Mouse (Mus musculus) fibroblast of lung, adult 2 months (primary cell): ENCODE results near the gene Spire2.
"Not testable (repeated sequence)": the region's sequence is repeated elsewhere in the genome, so short reads cannot be mapped to it uniquely, and the experiment has no call there.

Source experiments
- DNase-seq: peaks from one replicate; pipeline ENCODE4 v3.0.0-alpha.2; 2011; ENCODE audit warnings: low read depth

The Spire2 gene

GRCm38 (mm10) chr8:123332262-123333090 lies at the start of gene Spire2:
Spire2 (plus strand) TSS chr8:123332713.
- DNase-seq: no peak

DNA sequence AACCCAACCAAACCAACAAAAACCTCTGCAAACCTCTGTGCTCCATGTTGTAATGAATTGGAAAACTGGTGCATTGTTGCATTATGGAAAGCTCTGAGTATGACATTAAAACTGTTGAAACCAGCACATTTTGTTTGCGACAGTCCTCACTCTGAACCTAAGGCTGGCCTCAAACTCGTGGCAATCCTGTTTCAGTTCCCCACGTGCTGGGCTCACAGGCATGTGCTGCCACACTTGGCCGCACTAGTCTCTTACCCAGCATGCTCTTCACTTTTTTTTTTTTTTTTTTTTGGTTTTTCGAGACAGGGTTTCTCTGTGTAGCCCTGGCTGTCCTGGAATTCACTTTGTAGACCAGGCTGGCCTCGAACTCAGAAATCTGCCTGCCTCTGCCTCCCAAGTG lies 49.5 kb upstream of the Spire2 start:
- not testable (repeated sequence) for DNase-seq

DNA sequence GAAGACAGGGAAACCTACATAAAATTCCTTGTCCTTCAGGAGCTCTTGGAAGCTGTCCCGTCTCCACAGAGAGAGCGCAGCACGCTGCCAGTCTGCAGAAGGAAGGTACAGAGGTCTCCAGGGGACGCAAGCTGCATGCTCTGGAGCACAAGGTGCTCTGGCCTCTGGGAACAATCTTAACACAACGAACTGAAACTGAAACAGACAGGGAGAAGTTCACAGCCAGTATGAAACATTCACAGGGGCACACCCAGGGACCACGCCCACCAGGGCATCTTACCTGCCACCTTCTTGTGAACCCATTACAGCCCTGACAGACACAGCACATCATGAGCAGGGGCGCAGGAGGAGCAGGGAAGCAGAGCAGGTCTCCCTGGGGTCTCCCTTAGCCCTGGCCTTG lies 48.5 kb upstream of the Spire2 start:
- DNase-seq: no peak

GRCm38 (mm10) chr8:123284493-123284892 lies 48.0 kb upstream of the Spire2 start:
- no peak for DNase-seq

- no peak for DNase-seq
These were observed 45.2 kb upstream of the Spire2 start for GRCm38 (mm10) chr8:123287362-123287761.

DNA sequence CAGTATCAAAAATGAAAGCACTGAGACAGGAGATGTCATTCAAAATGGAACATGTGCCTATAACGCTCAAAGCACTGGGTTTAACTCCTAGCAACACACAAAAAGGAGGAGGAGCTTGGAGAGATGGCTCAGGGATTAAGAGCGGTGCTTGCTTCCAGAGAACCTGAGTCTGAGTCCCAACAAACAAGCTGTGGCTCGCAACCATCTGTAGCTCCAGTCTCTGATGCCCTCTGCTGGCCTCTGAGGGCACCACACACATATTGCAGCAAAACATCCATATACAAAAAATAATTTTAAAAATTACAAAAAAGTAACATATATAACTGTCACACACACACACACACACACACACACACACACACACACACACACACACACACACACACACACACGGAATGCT lies 42.3 kb upstream of the Spire2 start:
- DNase-seq: peak; percentile 6

- no peak for DNase-seq
These were observed 41.8 kb upstream of the Spire2 start for GRCm38 (mm10) chr8:123290679-123291078.

DNA sequence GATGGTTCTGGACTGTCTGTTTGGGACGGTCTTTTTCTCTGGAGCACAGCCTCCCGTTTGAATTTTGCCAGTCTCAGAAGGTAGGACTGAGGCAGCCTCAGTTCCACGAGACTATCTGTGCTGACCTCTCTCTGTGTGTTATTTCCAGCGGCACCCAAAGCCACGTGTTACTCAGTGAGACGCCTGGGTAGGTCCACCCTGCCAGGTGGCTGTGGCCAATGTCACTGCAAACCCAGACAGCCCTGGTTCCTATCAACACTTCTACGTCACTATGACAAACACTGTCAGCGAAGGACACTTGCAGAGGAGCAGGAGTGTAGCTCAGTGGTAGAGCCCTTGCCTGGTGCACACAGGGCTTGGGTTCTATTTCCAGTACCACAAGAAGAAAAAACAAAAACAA lies 40.8 kb upstream of the Spire2 start:
- DNase-seq: no peak

- DNase-seq: peak; percentile 6
These were observed 40.2 kb upstream of the Spire2 start for GRCm38 (mm10) chr8:123292281-123292680.

DNA sequence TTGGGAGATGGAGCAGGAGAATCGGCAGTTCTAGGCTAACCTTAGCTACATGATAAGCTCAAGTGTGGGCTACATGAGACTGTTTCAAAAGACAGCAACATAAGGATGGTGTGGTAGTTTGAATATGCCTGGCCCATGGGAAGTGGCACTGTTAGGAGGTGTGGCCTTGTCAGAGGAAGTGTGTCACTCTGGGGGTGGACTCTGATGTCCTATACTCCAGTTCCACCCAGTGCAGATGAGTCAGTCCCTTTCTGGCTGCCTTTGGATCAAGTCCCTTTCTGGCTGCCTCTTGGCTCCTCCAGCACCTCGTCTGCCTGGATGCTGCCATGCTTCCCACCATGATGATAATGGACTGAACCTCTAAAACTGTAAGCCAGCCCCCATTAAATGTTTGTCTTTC lies 39.7 kb upstream of the Spire2 start:
- peak; percentile 11 for DNase-seq

DNA sequence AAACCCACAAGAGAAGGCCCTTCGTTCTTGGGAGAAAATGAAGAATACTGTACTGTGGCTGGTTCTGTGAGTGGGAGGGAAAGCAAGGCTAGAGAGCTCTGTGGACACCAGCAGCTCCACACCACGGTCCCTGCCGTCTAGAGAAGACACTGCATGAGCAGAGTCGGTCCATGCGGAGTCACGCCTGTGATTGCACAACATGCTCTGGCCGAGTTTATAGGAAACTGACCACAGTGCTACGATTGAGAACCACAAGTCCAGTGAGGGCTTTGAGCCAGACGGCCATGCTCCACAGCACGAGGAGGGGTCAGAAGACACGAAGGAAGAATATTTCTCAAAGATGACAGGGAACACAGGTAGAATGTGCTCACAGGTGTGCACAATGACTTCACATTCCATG lies 34.2 kb upstream of the Spire2 start:
- no peak for DNase-seq

DNA sequence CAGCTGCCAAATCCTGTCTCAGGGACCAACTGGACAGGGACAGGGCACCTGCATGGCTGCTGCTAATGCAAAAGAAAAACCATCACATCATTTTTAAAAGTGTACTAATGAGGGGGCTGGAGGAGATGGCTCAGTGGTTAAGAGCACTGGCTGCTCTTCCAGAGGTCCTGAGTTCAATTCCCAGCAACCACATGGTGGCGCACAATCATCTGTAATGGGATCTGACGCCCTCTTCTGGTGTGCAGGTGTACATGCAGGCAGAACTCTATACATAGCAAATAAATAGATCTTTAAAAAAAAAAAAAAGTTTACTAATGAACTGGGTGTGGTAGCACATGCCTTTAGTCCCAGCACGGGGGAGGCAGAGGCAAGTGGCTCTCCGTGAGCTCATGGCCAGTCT lies 23.8 kb upstream of the Spire2 start:
- no peak for DNase-seq

DNA sequence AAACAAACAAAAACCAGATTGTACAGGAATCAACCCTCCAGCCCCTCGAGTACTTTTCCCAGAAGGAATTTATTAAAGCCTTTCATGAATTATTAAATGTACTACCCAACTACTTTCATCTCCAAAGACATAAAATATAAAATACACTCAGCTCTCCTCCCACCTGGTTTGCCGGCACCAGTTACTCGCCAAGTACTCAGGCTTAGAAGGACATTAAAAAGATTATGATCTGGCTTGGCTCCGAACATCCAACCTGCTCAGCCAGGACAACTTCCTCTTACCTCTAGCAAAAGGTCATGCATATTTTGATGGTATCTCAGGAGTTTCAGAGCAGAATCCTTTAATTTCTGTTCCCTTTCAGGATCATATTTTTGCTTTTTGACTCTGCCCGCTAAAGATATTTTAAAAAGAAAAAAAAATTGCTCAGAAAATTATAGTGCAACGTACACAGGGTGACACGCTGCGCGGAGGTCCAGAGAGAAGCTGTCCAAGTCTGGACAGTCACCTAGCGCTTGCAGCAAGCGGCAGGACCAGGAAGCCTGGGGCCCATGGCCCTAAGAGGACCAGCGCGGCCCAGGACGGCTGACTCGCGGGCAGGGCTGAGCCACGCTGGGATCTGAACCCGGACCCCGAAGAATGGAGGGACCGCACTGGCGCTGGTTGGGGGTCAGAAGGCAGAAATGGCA lies 14.6 kb upstream of the Spire2 start:
- DNase-seq: no peak

DNA sequence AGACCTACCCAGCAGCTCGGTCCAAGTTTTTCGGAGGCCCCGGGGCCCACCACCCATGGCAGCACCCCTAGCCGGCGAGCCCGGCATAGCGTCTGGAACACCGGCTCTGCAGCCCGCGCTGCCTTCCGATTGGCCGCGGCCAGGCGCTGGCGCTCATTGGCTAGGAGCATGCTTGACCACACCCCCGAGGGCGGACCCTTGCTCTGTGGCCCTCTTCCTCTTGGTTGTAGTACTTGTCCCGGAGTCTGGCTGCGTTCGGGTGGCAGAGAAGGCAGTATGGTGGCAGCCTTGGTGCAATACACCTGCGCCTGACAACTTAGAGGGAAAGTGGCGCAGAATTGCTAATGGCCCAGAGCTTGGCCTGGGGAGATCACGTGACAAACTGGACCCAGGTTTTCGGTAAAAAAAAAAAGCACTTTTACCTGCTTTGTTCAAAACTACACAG lies 14.0 kb upstream of the Spire2 start, which contains the start of gene Fanca:
Gene Fanca, minus strand, starts transcription at position 110 of the 445 bp plus-strand sequence.
- DNase-seq: peak; percentile 78

DNA sequence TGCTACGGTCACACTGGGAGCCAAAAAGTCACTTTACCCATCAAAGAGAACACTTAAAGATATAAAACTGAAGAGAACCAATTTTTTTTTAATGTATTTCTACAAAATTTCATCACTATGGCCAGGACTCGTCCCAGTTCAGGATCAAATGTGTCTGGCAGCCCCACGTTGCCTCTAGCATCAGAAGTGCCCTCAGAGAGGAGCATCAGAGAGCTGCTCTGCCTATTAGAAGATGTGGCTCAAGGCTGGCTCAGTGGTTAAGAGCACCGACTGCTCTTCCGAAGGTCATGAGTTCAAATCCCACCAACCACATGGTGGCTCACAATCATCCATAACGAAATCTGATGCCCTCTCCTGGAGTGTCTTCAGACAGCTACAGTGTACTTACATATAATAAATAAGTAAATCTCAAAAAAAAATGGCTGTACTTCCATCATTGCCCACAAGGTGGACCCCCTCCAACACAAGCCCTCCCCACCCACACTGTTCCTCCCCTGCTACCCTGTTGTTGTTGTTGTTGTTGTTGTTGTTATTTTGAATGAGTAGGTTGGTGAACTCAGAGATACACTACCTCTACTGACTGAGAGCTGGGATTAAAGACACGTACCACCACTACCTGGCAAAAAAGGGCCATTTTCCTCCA lies 12.9 kb upstream of the Spire2 start:
- no peak for DNase-seq

- no peak for DNase-seq
These were observed 4.0 kb upstream of the Spire2 start for GRCm38 (mm10) chr8:123328552-123328951.

DNA sequence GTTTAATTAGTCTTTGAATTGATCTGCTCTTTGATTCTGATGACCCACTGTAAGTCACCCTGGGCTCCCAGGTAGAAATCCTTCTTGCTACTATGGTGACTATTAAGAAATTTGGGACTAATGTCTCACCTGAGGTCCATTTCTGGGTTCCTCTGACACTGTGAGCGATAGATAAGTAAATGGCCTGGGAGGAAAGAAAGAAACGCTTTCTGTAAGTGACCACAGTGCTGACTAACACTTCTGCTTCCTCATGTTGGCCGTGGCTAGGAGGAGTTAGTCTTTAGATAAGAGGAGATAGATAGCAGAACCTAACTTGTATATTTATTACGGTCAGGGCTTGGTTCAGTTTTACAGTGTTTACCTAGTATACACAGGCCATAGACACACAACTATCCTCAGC lies 3.2 kb upstream of the Spire2 start:
- no peak for DNase-seq

DNA sequence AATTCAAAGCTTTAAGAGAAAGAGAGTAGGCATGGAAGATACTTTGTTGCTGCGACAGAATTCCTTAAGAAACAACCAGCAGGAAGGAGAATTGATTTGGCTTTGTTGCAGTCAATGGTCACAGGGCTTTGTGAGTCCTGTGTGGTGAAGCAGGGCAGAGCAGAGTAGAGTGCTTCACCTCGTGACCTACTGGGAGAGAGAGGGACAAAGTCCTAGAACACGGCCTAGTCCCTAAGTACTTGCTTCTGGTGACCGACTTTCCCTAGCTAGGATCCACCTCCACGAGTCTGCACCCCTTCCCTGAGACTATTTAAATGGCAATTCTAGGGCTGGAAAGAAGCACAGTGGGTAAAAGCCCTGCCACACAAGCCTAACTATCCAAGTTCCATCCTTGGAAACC lies 2.6 kb upstream of the Spire2 start:
- no peak for DNase-seq

DNA sequence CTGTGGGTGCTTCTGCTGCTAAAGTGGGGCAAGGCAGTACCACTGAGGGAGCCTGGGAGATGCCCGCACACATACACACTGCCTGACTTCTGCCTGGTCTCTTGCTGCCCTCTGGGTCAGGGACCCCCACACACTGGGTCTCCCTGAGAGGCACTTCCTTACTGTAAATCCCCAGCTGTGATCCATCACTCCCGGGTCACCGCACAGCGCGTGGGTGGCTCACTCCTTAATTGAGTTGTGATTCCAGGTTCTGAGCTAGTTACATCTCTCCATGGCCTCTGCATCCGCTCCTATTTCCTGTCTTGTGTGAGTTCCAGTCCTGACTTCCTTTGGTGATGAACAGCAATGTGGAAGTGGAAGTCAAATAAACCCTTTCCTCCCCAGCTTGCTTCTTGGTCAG lies 1.8 kb upstream of the Spire2 start:
- no peak for DNase-seq

- no peak for DNase-seq
These were observed 1.2 kb upstream of the Spire2 start for GRCm38 (mm10) chr8:123331301-123331700.

DNA sequence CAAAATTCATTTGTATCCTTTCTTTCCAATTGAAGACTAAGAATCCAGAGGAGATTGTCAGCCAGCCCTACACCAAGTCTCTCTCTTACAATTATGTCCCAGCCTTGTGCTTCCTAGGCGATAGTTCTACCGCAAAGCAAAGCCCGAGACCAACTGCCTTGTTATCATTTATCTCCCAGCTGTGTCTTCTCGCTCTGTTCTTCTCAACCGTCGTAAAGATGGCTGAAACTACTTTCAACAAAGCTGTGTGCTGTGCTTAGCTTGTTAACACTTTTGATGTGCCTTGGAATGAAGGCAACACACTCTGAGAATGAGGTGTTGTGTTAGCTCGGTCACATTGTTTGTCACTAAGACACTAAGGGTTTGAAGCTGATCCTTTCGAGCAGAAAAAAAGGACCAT lies 703 bp upstream of the Spire2 start:
- no peak for DNase-seq

DNA sequence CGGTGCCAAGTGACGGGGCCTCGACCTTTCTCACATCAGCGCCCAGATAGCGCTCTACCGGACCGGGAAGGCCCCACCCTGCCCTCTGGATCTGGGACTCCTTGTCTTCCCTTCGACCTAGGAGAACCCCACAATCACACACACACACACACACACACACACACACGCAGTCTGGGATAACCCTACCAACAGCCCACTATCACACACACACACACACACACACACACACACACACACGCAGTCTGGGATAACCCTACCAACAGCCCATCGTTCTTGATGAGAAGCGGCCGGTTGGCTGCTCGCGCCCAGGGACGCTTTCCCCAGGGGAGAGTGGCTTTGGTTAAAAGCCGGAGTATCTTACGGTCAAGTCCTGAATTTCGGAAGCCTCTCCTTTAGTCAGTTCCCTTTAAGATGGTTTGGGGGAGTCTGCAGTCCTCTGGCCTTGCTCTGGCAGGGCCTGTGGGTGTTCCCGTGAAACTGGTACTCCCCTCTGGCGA lies 626 bp downstream of the Spire2 start:
- DNase-seq: no peak

GRCm38 (mm10) chr8:123333864-123334263 lies 1.4 kb downstream of the Spire2 start:
- no peak for DNase-seq
